7 mouse cellular contexts compared by ENCODE assay signal in the genomic region with DNA sequence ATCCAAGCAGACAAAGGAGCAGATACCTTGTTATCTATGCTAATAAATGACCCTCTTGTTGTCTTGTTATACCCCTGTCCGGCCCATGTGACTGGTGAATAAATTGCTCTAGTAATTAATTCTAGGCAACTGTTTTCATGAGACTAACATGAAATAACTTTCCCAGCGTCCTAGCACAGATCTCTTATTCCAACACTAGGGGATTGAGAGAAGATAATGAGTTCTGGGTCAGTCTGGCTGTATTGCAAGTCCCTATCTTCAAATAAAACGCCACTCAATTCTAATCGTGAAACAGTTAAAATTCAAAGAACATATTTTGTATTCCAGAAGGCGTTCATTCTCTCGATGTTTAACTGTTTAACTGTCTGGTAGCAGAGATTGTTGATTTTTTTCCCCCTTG. TPM values are rescaled to one million over a fixed set of nuclear protein-coding genes. Genes with fewer than 3 reads are reported as not detected.
DNase-seq lines count a peak whose midpoint lies in the region; ATAC-seq and TF ChIP-seq lines count a peak whose summit lies in the region.

No protein-coding gene starts in this region.

- H3K4me2 ChIP-seq in embryonic facial prominence, embryonic 15.5 days (replicated peaks) = peak overlapping the region; percentile 61
- H3K4me2 ChIP-seq in neural tube, embryonic 13.5 days = peak overlapping the region; percentile 59

- no peaks in the 10 kb centered on the region for H3K27me3 ChIP-seq in liver, adult 2 months (ENCODE audit: control insufficient read depth, insufficient read depth, low read length)
- no peaks in the 10 kb centered on the region for H3K27me3 ChIP-seq in embryonic facial prominence, embryonic 15.5 days
- no peaks in the 10 kb centered on the region for H3K27me3 ChIP-seq in limb, embryonic 10.5 days (ENCODE audit: low read depth, poor library complexity, severe bottlenecking)
- no peaks in the 10 kb centered on the region for H3K27me3 ChIP-seq in neural tube, embryonic 13.5 days

- 33% methylated on average over 6 of the region's 6 CpGs for WGBS in liver, adult 2 months
- WGBS in embryonic facial prominence, embryonic 15.5 days = 42% methylated on average over 6 of the region's 6 CpGs
- WGBS in limb, embryonic 10.5 days = 62% methylated on average over 6 of the region's 6 CpGs
- WGBS in neural tube, embryonic 13.5 days = 52% methylated on average over 6 of the region's 6 CpGs

- no peak for ATAC-seq in embryonic facial prominence, embryonic 15.5 days (ENCODE audit: insufficient number of reproducible peaks, low FRiP score, low TSS enrichment, low read depth)
- 0 out of 2 replicates have a peak, but pooled peaks have one; percentile 24 for ATAC-seq in neural tube, embryonic 13.5 days (ENCODE audit: low read depth)

- H3K27ac ChIP-seq in liver, adult 2 months (replicated peaks; ENCODE audit: insufficient read depth, low read depth, low read length) = no peak overlapping the region
- peak overlapping the region; percentile 95; the same call in 1 of the 2 replicates for H3K27ac ChIP-seq in embryonic facial prominence, embryonic 15.5 days (replicated peaks)
- peak overlapping the region; percentile 97; the same call in 1 of the 2 replicates for H3K27ac ChIP-seq in limb, embryonic 10.5 days
- H3K27ac ChIP-seq in neural tube, embryonic 13.5 days (replicated peaks) = peak overlapping the region; percentile 93

- TF ChIP-seq POLR2A in liver, adult 2 months (IDR thresholded peaks at IDR 0.05; ENCODE audit: extremely low read depth, insufficient read depth, low read length) = no peak

- no peaks in the 10 kb centered on the region for H3K9me3 ChIP-seq in embryonic facial prominence, embryonic 15.5 days (replicated peaks)
- H3K9me3 ChIP-seq in limb, embryonic 10.5 days (replicated peaks) = no peaks in the 10 kb centered on the region
- no peaks in the 10 kb centered on the region for H3K9me3 ChIP-seq in neural tube, embryonic 13.5 days

- no peak for TF ChIP-seq CTCF in liver, adult 2 months (IDR thresholded peaks at IDR 0.05; ENCODE audit: low read depth, low read length)

- H3K4me1 ChIP-seq in liver, adult 2 months (ENCODE audit: control insufficient read depth, insufficient read depth, low read length) = peaks cover 4% of the 10 kb centered on the region; the same call in 1 of the 2 replicates
- H3K4me1 ChIP-seq in embryonic facial prominence, embryonic 15.5 days = peaks cover 7% of the 10 kb centered on the region; the same call in 1 of the 2 replicates
- peaks cover 8% of the 10 kb centered on the region for H3K4me1 ChIP-seq in limb, embryonic 10.5 days
- peaks cover 16% of the 10 kb centered on the region for H3K4me1 ChIP-seq in neural tube, embryonic 13.5 days (replicated peaks)

- H3K4me3 ChIP-seq in liver, adult 2 months (ENCODE audit: insufficient read depth, low read depth, low read length) = peak overlapping the region; percentile 85; the same call in 1 of the 2 replicates
- H3K4me3 ChIP-seq in embryonic facial prominence, embryonic 15.5 days (replicated peaks) = peak overlapping the region; percentile 78
- H3K4me3 ChIP-seq in limb, embryonic 10.5 days = peak overlapping the region; percentile 75
- peak overlapping the region; percentile 60 for H3K4me3 ChIP-seq in neural tube, embryonic 13.5 days

- H3K36me3 ChIP-seq in liver, adult 2 months (ENCODE audit: control insufficient read depth, insufficient read depth, low read length) = no peaks in the 10 kb centered on the region
- H3K36me3 ChIP-seq in embryonic facial prominence, embryonic 15.5 days = no peaks in the 10 kb centered on the region
- H3K36me3 ChIP-seq in limb, embryonic 10.5 days = peaks cover 2% of the 10 kb centered on the region; the same call in 1 of the 2 replicates
- no peaks in the 10 kb centered on the region for H3K36me3 ChIP-seq in neural tube, embryonic 13.5 days

- peaks cover 2% of the 10 kb centered on the region; the same call in 1 of the 2 replicates for H3K79me2 ChIP-seq in liver, adult 2 months (ENCODE audit: control insufficient read depth, insufficient read depth, low read length)

- no peak overlapping the region for H3K9ac ChIP-seq in liver, adult 2 months (ENCODE audit: low read depth, low read length)
- no peak overlapping the region for H3K9ac ChIP-seq in embryonic facial prominence, embryonic 15.5 days
- H3K9ac ChIP-seq in neural tube, embryonic 13.5 days = peak overlapping the region; percentile 72

- no peak for DNase-seq in liver, adult 2 months (ENCODE audit: extremely low read depth, low read depth, low spot score)
- DNase-seq in liver = no peak
- no peak for DNase-seq in limb, embryonic 10.5 days (ENCODE audit: low spot score)
- no peak for DNase-seq in gastrocnemius, postnatal 4 days (ENCODE audit: low spot score in 2 of 2)
- no peak for DNase-seq in spleen, postnatal 4 days (ENCODE audit: low spot score in 2 of 2)

RNA-seq across cellular contexts. Expression of a gene that starts 0.5 kb away (rescaled TPM):
- total RNA-seq in liver, adult 2 months (2014; rRNA removed) = 8.5 and 9.4 TPM in 2 replicates
- 3.7 and 4.3 TPM in 2 replicates for polyA plus RNA-seq in liver, adult 2 months (2012; rRNA removed)
- polyA plus RNA-seq in embryonic facial prominence, embryonic 15.5 days (2015; fragmentation: Nextera tagmentation; extraction: Ambion mirVana) = 15.3 and 15.7 TPM in 2 replicates
- 12.4 and 15.5 TPM in 2 replicates for polyA plus RNA-seq in limb, embryonic 10.5 days (2016; fragmentation: Nextera tagmentation; extraction: Ambion mirVana)
- polyA plus RNA-seq in neural tube, embryonic 13.5 days (2015; fragmentation: Nextera tagmentation; extraction: Ambion mirVana) = 17.0 and 17.7 TPM in 2 replicates
- 10 to 100 TPM in 1 of 2 experiments, 1 to 10 TPM in 1; 7.8 to 11.6 TPM for total RNA-seq in gastrocnemius, postnatal 4 days (2021)
